Mouse (Mus musculus): ENCODE measurements at regions not wholly inside any gene's neighbourhood (a gene's known extent, or its start where the extent isn't known, plus 50 kb on each side); places are given as distances from the start of the nearest gene placed in this dataset.

DNA sequence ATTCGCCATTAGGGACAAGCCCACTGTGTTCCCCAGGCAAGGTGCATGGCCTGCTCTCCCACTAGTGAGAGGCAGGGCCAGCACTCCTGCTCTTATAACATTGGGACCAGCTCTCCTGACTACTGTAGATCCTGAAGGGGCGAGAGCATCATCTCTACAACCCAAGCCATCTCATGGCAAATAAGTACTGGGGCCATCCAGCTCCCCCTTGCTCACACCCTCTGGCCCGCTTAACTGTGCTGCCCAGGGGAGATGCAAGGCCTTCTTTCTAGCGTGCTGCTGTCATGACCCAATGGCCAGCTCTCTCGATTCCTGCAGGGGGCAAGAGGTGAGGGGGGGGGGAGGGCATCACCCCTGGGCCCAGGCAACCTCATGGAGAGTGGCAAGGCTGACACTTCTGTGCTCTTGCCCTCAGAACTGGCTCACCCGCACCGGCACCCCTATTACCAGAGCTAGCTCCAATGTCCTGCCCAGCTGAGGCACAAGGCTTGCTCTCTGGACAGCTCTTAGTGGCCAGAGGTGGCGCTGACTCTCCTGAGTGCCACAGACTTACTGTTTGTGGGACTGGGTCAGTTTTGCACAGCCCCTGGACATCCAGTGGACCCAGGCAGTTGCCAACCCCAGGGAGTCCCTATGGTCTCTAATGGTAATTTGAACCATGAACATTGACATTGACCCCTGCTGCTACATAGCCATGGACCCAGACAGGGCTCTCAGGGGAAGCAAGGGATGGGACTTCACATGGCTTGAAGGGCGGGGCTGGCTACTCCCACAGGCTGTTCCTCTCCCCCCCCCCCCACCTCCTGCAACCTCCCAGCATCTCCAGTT is 448.2 kb downstream of the Tdrd3 start:
- DNase-seq: no peak
- intact Hi-C loops (cut with DNase I): no loop called here

DNA sequence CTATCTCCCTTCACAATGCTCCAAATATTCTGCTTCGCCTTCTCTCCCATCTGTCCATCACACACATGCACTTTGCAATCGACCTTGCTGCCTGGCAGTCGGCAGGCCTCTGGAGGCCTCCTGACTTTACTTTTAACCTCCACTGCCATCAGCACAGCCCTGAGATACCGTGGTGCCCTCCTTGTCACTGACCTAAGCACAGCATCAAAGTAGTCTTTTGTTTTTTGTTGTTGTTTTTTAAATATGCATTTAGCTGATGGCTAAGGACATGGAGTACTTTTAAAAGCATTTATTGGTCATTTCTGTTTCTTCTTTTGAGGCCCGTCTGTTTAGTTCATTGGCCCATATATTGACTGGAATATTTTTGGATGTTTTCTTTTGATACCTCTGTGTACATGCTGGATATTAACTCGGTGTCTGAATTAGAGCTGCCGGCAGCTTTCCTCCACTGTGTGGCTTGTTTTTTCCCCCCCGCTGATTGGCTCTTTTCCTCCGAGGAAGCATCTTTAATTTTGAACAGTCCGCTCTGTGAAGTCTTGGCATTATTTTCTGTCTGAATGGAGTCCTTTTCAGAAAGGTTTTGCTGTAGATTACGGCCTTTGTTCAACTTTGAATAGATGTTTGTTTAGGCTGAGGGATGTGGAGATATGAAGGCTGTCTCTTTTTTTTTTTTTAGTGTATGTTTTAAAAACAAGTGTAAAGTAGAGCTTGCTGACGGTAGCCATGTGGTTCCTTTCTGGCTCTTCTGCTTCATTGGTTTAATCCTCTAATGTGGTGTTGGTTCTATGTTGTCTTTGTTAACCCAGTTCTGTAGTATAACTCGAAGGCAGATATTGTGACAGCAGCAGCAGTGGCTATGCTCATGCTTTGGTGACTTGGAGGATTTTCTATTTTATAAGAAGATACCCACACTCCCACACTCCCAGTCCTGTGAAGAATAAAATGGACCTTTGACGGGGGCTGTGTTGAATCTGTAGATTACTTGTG is 449.1 kb downstream of the Tdrd3 start:
- intact Hi-C loops (cut with DNase I): no loop called here

DNA sequence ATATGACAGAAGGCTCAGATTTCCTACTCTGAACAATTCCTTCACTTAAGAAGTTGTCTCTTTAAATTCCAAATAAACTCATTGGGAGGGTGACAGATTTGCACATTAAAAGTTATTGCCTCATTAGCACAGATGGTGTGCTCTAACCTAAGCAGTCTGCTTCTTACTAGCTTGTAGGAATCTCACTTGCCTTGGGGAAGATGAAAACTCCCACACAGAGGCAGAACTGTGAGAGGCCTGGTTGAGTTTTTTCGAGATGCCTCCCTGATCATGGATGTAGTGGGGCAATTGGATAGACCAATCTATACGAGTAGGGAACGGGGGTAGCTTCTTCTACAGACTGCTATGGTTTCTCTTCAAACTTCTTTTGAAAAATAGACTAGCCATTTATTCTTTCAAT is 485.3 kb downstream of the Tdrd3 start:
- no peak for DNase-seq
- intact Hi-C loops (cut with DNase I): no loop called here

More for the DNA sequence above, 449.1 kb downstream of the Tdrd3 start:
- peak; percentile 22 for DNase-seq

GRCm38 (mm10) chr14:87902416-87902815 is 486.0 kb downstream of the Tdrd3 start:
- DNase-seq: no peak
- intact Hi-C loops (cut with DNase I): no loop called here

All from left cerebral cortex, postnatal 4 days (tissue).